Mouse (Mus musculus) erythroblast, embryonic 14.5 days (primary cell): ENCODE results near the gene Erc1.

ENCODE experiments used
- GATA1 ChIP-seq: IDR thresholded peaks from 2 replicates; pipeline ENCODE4 v1.6.1; 2012; ENCODE audit warnings: low read length, inconsistent platforms, mixed read lengths
- TAL1 ChIP-seq: IDR thresholded peaks from 3 replicates; pipeline ENCODE4 v1.6.1; 2012; ENCODE audit warnings: low read length, inconsistent platforms, mixed read lengths

DNA sequence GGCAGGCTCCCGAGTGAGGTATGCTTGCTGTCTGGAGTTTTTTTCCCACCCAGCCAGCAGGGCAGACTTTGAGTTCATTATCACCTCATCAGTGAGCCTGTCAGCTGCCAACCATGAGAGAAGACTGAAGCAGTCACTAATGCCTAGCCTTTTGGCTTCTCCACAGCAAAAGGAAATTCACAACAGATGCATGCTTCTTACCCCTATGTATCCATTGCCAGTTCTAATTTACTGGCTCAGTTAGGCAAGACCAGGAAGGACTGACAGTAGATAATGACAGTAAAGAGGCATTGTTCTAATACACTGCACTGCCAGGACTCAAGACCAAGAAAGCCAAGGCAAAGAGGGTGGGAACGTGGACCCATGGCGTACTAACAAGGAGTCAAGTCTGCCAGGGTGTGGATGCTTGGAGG lies 186.9 kb downstream of the Erc1 start:
- TF ChIP-seq TAL1: no peak
- no peak for TF ChIP-seq GATA1
